Mouse (Mus musculus): ENCODE measurements around the gene Cks1brt.

DNA sequence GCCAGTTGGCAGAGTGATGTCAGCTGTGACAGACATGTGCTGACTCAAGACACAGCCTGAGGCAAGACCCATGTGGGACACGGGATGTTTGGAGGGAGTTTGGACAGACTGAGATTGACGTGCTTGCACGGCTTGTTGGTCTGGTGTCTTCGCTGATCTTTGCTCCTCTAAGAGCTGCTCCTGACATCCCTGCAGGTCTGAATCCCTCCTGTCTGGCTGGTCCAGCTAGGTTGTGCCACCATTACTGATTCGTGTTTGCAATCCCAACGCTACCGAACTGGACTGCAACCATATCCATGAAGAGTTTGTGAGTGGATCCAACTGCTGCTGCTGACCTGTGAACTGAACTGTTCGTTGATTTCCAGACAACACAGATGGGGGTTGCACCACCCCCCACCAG, 28.0 kb upstream of the Cks1brt start:
- TF ChIP-seq SMC3 (IDR thresholded peaks at IDR 0.05; ENCODE audit: low read depth, low read length) (no peak), POLR2A (IDR thresholded peaks at IDR 0.05; ENCODE audit: low read depth, low read length) (no peak), EP300 (IDR thresholded peaks at IDR 0.05; ENCODE audit: low read length) (no peak), GABPA (IDR thresholded peaks at IDR 0.05; ENCODE audit: insufficient replicate concordance, low read depth, low read length) (no peak), USF1 (IDR thresholded peaks at IDR 0.05; ENCODE audit: low read depth, low read length) (no peak), CHD2 (IDR thresholded peaks at IDR 0.05; ENCODE audit: low read length) (no peak), ZKSCAN1 (IDR thresholded peaks at IDR 0.05; ENCODE audit: borderline replicate concordance, low read depth, low read length) (no peak), ZNF384 (IDR thresholded peaks at IDR 0.05; ENCODE audit: low read depth, low read length) (no peak)

All from CH12.LX (cell line).